Mouse (Mus musculus): Measurements from ENCODE around the gene Trem3. TPM values are rescaled to one million over a fixed set of nuclear protein-coding genes. Genes with fewer than 3 reads are reported as not detected.

Trem3 gene
- polyA plus RNA-seq (2015; fragmentation: Nextera tagmentation; extraction: Ambion mirVana): 0.14 TPM in 1 of 2 replicates, not detected in the other

GRCm38 (mm10) chr17:48247221-48247928, at the start of gene Trem3:
TSS of gene Trem3 (plus strand) at chr17:48247777.

GRCm38 (mm10) chr17:48232518-48232917, 15.1 kb upstream of the Trem3 start, which contains the start of gene Trem1:
TSS of gene Trem1 (plus strand) at chr17:48232768.

GRCm38 (mm10) chr17:48263741-48264362, 16.3 kb downstream of the Trem3 start, which contains the start of gene Treml4:
TSS of gene Treml4 (plus strand) at chr17:48264295.

GRCm38 (mm10) chr17:48299203-48299602, 51.6 kb downstream of the Trem3 start, which contains the start of gene Treml2:
TSS of gene Treml2 (plus strand) at chr17:48299498.

Other genes with a start within 250 kb of the Trem3 start
- gene 1700122O11Rik, start 209.5 kb upstream of the Trem3 start, polyA plus RNA-seq (2015; fragmentation: Nextera tagmentation; extraction: Ambion mirVana): not detected in 2 replicates
- not detected in 2 replicates for gene 1700067P10Rik, start 158.5 kb upstream of the Trem3 start, polyA plus RNA-seq (2015; fragmentation: Nextera tagmentation; extraction: Ambion mirVana)
- not detected in 2 replicates for gene 9830107B12Rik, start 101.5 kb upstream of the Trem3 start, polyA plus RNA-seq (2015; fragmentation: Nextera tagmentation; extraction: Ambion mirVana)
- gene A530064D06Rik, start 80.5 kb upstream of the Trem3 start, polyA plus RNA-seq (2015; fragmentation: Nextera tagmentation; extraction: Ambion mirVana): 0.15 and 0.26 TPM in 2 replicates
- not detected in 2 replicates for gene Trem1, start 15.0 kb upstream of the Trem3 start, polyA plus RNA-seq (2015; fragmentation: Nextera tagmentation; extraction: Ambion mirVana)
- 0.10 TPM in 1 of 2 replicates, not detected in the other for gene Treml4, start 16.5 kb downstream of the Trem3 start, polyA plus RNA-seq (2015; fragmentation: Nextera tagmentation; extraction: Ambion mirVana)
- 0.04 TPM in 1 of 2 replicates, not detected in the other for gene Treml2, start 51.7 kb downstream of the Trem3 start, polyA plus RNA-seq (2015; fragmentation: Nextera tagmentation; extraction: Ambion mirVana)
- 0.12 and 0.33 TPM in 2 replicates for gene B430306N03Rik, start 68.4 kb downstream of the Trem3 start, polyA plus RNA-seq (2015; fragmentation: Nextera tagmentation; extraction: Ambion mirVana)
- gene Trem2, start 98.6 kb downstream of the Trem3 start, polyA plus RNA-seq (2015; fragmentation: Nextera tagmentation; extraction: Ambion mirVana): 3.1 and 4.4 TPM in 2 replicates
- gene Treml1, start 112.1 kb downstream of the Trem3 start, polyA plus RNA-seq (2015; fragmentation: Nextera tagmentation; extraction: Ambion mirVana): 0.13 and 0.27 TPM in 2 replicates
- 3.4 TPM in 2 replicates for gene Nfya, start 162.1 kb downstream of the Trem3 start, polyA plus RNA-seq (2015; fragmentation: Nextera tagmentation; extraction: Ambion mirVana)
- 21.5 and 24.7 TPM in 2 replicates for gene Oard1, start 162.2 kb downstream of the Trem3 start, polyA plus RNA-seq (2015; fragmentation: Nextera tagmentation; extraction: Ambion mirVana)
- 673 and 703 TPM in 2 replicates for gene Apobec2, start 185.2 kb downstream of the Trem3 start, polyA plus RNA-seq (2015; fragmentation: Nextera tagmentation; extraction: Ambion mirVana)
- 0.62 TPM in 1 of 2 replicates, not detected in the other for gene Tspo2, start 203.7 kb downstream of the Trem3 start, polyA plus RNA-seq (2015; fragmentation: Nextera tagmentation; extraction: Ambion mirVana)
- gene Unc5cl, start 207.1 kb downstream of the Trem3 start, polyA plus RNA-seq (2015; fragmentation: Nextera tagmentation; extraction: Ambion mirVana): 0.13 TPM in 1 of 2 replicates, not detected in the other

Data from skeletal muscle tissue, postnatal 0 days (tissue).